Mouse (Mus musculus) MEL (cell line): ENCODE data around the gene Pold1. TPM values are rescaled to one million over a fixed set of nuclear protein-coding genes. Genes with fewer than 3 reads are reported as not detected.

Source experiments
- DNase-seq: peaks from one replicate; pipeline ENCODE4 v3.0.0; 2011; ENCODE audit warnings: low read depth, low spot score
- H3K27ac ChIP-seq: 2 replicates; pipeline ENCODE4 v1.5.1; 2012; ENCODE audit warnings: low read depth, mild to moderate bottlenecking, control low read depth, low read length, moderate library complexity; ENCODE audit not compliant: control insufficient read depth
- H3K27me3 ChIP-seq, 2 experiments: fragments of 150-350 bp in 1 of 2; sonication (generic) in 1 of 2; 2 replicates each; pipeline ENCODE4 v1.6.1; 2012; ENCODE audit warnings: low read length in 2 of 2, mild to moderate bottlenecking in 2 of 2, improper control_type of control experiment in 1 of 2, moderate library complexity in 1 of 2; ENCODE audit not compliant: insufficient read depth in 2 of 2, control insufficient read depth in 1 of 2
- H3K36me3 ChIP-seq, 2 experiments: 2 replicates each; pipeline ENCODE4 v1.6.1; 2012 to 2014; ENCODE audit warnings: low read length in 2 of 2, improper control_type of control experiment in 1 of 2, inconsistent platforms in 1 of 2, mild to moderate bottlenecking in 1 of 2; ENCODE audit not compliant: insufficient read depth in 2 of 2, control insufficient read depth in 1 of 2
- H3K4me1 ChIP-seq, 2 experiments: fragments of 150-350 bp in 1 of 2; sonication (generic) in 1 of 2; 2 replicates each; pipeline ENCODE4 v1.6.1; 2012; ENCODE audit warnings: low read length in 2 of 2, improper control_type of control experiment in 1 of 2, mild to moderate bottlenecking in 1 of 2; ENCODE audit not compliant: insufficient read depth in 2 of 2, control insufficient read depth in 1 of 2
- H3K4me3 ChIP-seq, 2 experiments: fragments of 150-350 bp in 1 of 2; sonication (generic) in 1 of 2; 2 replicates each; pipeline ENCODE4 v1.5.1; 2012; ENCODE audit warnings: low read depth in 2 of 2, low read length in 2 of 2, mild to moderate bottlenecking in 2 of 2, moderate library complexity in 2 of 2, control low read depth in 1 of 2, improper control_type of control experiment in 1 of 2; ENCODE audit not compliant: control insufficient read depth in 1 of 2, insufficient read depth in 1 of 2
- H3K79me2 ChIP-seq: 2 replicates; pipeline ENCODE4 v1.6.1; 2012; ENCODE audit warnings: mild to moderate bottlenecking, low read length, moderate library complexity; ENCODE audit not compliant: control insufficient read depth, poor library complexity, insufficient read depth
- H3K9ac ChIP-seq: 2 replicates; pipeline ENCODE4 v1.6.1; 2012; ENCODE audit warnings: low read depth, mild to moderate bottlenecking, control low read depth, low read length, moderate library complexity; ENCODE audit not compliant: control insufficient read depth, poor library complexity, severe bottlenecking
- H3K9me3 ChIP-seq: fragments of 150-350 bp; sonication (generic); replicated peaks from 2 replicates; pipeline ENCODE4 v1.6.1; 2012; ENCODE audit warnings: mild to moderate bottlenecking, low read length, improper control_type of control experiment, moderate library complexity; ENCODE audit not compliant: insufficient read depth
- CHD1 ChIP-seq: IDR thresholded peaks from 2 replicates; pipeline ENCODE4 v1.6.1; 2012; ENCODE audit warnings: low read depth, mild to moderate bottlenecking, inconsistent platforms, low read length, improper control_type of control experiment
- CTCF ChIP-seq, 3 experiments: IDR thresholded peaks in 2 of 3; conservative IDR thresholded peaks in 1 of 3; 2 replicates each; pipeline ENCODE4 v1.5.1; 2011 to 2012; ENCODE audit warnings: low read length in 3 of 3, low read depth in 2 of 3, mild to moderate bottlenecking in 2 of 3, improper control_type of control experiment in 1 of 3, inconsistent platforms in 1 of 3, mixed read lengths in 1 of 3, moderate library complexity in 1 of 3; ENCODE audit not compliant: control insufficient read depth in 1 of 3, insufficient read depth in 1 of 3, poor library complexity in 1 of 3, severe bottlenecking in 1 of 3
- GABPA ChIP-seq: IDR thresholded peaks from 2 replicates; pipeline ENCODE4 v1.6.1; 2012; ENCODE audit warnings: low read depth, mild to moderate bottlenecking, inconsistent platforms, low read length, improper control_type of control experiment, moderate library complexity
- GATA1 ChIP-seq: IDR thresholded peaks from 2 replicates; pipeline ENCODE4 v1.6.1; 2011; ENCODE audit warnings: low read depth, low read length, improper control_type of control experiment
- HCFC1 ChIP-seq: IDR thresholded peaks from 2 replicates; pipeline ENCODE4 v1.6.1; 2012; ENCODE audit warnings: low read depth, mild to moderate bottlenecking, inconsistent platforms, low read length, improper control_type of control experiment, moderate library complexity
- JUND ChIP-seq: IDR thresholded peaks from 2 replicates; pipeline ENCODE4 v1.6.1; 2011; ENCODE audit warnings: low read depth, mild to moderate bottlenecking, improper control_type of control experiment, low read length
- KAT2A ChIP-seq: conservative IDR thresholded peaks from 2 replicates; pipeline ENCODE4 v1.6.1; 2012; ENCODE audit warnings: low read depth, low read length, improper control_type of control experiment, inconsistent platforms
- MAFK ChIP-seq: IDR thresholded peaks from 2 replicates; pipeline ENCODE4 v1.6.1; 2011; ENCODE audit warnings: low read depth, mild to moderate bottlenecking, low read length, improper control_type of control experiment, borderline replicate concordance
- MAZ ChIP-seq: IDR thresholded peaks from 2 replicates; pipeline ENCODE4 v1.6.1; 2012; ENCODE audit warnings: low read depth, mild to moderate bottlenecking, inconsistent platforms, low read length, improper control_type of control experiment
- MEF2A ChIP-seq: IDR thresholded peaks from 2 replicates; pipeline ENCODE4 v1.6.1; 2014; ENCODE audit warnings: low read depth, mild to moderate bottlenecking, inconsistent platforms, low read length, improper control_type of control experiment; ENCODE audit not compliant: poor library complexity, insufficient replicate concordance, severe bottlenecking; ENCODE audit errors: extremely low read depth
- MYB ChIP-seq: IDR thresholded peaks from 2 replicates; pipeline ENCODE4 v1.6.1; 2011; ENCODE audit warnings: mild to moderate bottlenecking, low read depth, low read length, improper control_type of control experiment
- NELFE ChIP-seq: IDR thresholded peaks from 2 replicates; pipeline ENCODE4 v1.6.1; 2011; ENCODE audit warnings: low read depth, low read length, improper control_type of control experiment
- POLR2A ChIP-seq, 2 experiments: IDR thresholded peaks; 2 replicates each; pipeline ENCODE4 v1.6.1; 2011 to 2012; ENCODE audit warnings: low read length in 2 of 2, mild to moderate bottlenecking in 2 of 2, control low read depth in 1 of 2, improper control_type of control experiment in 1 of 2, low read depth in 1 of 2, moderate library complexity in 1 of 2; ENCODE audit not compliant: control insufficient read depth in 1 of 2, insufficient read depth in 1 of 2, poor library complexity in 1 of 2
- RCOR1 ChIP-seq: IDR thresholded peaks from 2 replicates; pipeline ENCODE4 v1.6.1; 2012; ENCODE audit warnings: low read depth, mild to moderate bottlenecking, inconsistent platforms, low read length, improper control_type of control experiment
- SMC3 ChIP-seq: IDR thresholded peaks from 2 replicates; pipeline ENCODE4 v1.6.1; 2011; ENCODE audit warnings: low read depth, low read length, improper control_type of control experiment
- UBTF ChIP-seq: IDR thresholded peaks from 2 replicates; pipeline ENCODE4 v1.6.1; 2012; ENCODE audit warnings: low read depth, mild to moderate bottlenecking, inconsistent platforms, low read length, improper control_type of control experiment, moderate library complexity, borderline replicate concordance; ENCODE audit not compliant: insufficient read depth
- USF2 ChIP-seq, 2 experiments: IDR thresholded peaks; 2 replicates each; pipeline ENCODE4 v1.6.1; 2011 to 2012; ENCODE audit warnings: improper control_type of control experiment in 2 of 2, low read length in 2 of 2, borderline replicate concordance in 1 of 2, inconsistent platforms in 1 of 2, low read depth in 1 of 2, mild to moderate bottlenecking in 1 of 2; ENCODE audit not compliant: insufficient read depth in 1 of 2
- ZKSCAN1 ChIP-seq: IDR thresholded peaks from 2 replicates; pipeline ENCODE4 v1.6.1; 2012; ENCODE audit warnings: low read depth, mild to moderate bottlenecking, inconsistent platforms, low read length, improper control_type of control experiment, moderate library complexity
- ZMIZ1 ChIP-seq: IDR thresholded peaks from 2 replicates; pipeline ENCODE4 v1.6.1; 2012; ENCODE audit warnings: low read depth, mild to moderate bottlenecking, inconsistent platforms, low read length, improper control_type of control experiment, moderate library complexity
- polyA plus RNA-seq, 2 experiments: library from polyadenylated mRNA; stranded (reverse) in 1 of 2; unstranded in 1 of 2; fragments of >175 nt in 1 of 2; fragments of >200 nt in 1 of 2; gene quantifications; 2 replicates each; pipeline versions ENCODE4 v1.2.1 to v1.2.4; 2012; ENCODE audit warnings: low replicate concordance in 2 of 2, low read depth in 1 of 2; ENCODE audit not compliant: insufficient read length in 2 of 2, insufficient read depth in 1 of 2, missing spikeins in 1 of 2
- total RNA-seq: library from RNA; depleted of rRNA; stranded (reverse); fragments of 300-350 nt; gene quantifications from 2 replicates; pipeline ENCODE4 v1.2.3, GENCODE M21; 2012

Pold1 gene
- total and polyA plus RNA-seq, 3 experiments, result 87.8 to 104 TPM; not detected in 1

DNA sequence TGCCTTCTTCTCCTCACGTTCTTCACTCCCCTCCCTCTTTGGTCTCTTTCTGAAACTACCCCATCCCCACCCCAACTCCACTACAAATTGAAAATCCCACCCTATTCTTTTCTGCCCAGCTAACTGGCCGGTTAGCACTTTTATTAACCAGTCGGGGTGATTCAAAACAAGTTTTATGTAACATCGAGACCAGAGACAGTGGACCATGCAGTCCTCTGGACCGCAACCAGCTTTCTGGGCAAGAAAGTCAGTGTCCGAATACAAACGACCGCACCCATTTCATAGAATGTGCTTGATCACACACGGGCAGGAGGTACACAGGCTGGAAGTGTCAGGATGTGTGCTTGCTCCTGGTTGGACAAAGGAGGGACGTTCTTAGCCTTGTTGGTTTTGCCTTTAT is 15.8 kb upstream of the Pold1 start:
- no peak overlapping the region for H3K9ac ChIP-seq
- no peak overlapping the region for H3K27ac ChIP-seq
- H3K79me2 ChIP-seq, result no peaks in the 10 kb centered on the region
- no peak overlapping the region for H3K4me3 ChIP-seq
- no peaks in the 10 kb centered on the region for H3K4me1 ChIP-seq
- TF ChIP-seq KAT2A (no peak), HCFC1 (no peak), ZMIZ1 (no peak)
- H3K27me3 ChIP-seq, result no peaks in the 10 kb centered on the region
- DNase-seq, result no peak
- no peaks in the 10 kb centered on the region for H3K9me3 ChIP-seq
- H3K36me3 ChIP-seq, result no peaks in the 10 kb centered on the region

DNA sequence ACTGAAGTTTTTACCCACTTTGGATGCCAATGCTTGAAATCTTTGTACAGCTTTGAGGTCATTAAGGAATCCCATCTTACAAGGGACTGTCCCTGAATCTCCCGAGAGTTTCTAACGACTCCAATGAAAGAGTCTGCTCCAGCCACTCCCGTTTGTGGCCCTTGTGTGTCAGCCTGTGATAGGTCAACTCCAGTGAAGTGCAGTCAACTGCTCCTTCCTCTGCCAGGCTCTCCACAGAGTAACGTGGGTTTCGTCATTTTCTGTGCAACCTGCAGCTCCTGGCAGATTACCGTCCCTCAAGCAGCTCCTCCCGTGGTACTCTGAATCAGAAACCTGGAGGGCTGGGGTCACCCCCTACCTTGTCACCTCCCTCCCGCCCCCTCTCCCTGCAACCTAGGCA is 14.6 kb upstream of the Pold1 start:
- H3K9ac ChIP-seq, result no peak overlapping the region
- no peak for TF ChIP-seq USF2 (IDR thresholded peaks at IDR 0.05; ENCODE audit: borderline replicate concordance in 1 of 2, insufficient read depth in 1 of 2, low read depth in 1 of 2, low read length in 2 of 2)
- TF ChIP-seq MEF2A, result no peak
- TF ChIP-seq UBTF, result no peak
- TF ChIP-seq KAT2A, result no peak
- no peak for TF ChIP-seq MYB
- TF ChIP-seq POLR2A (IDR thresholded peaks at IDR 0.05; ENCODE audit: control insufficient read depth in 1 of 2, insufficient read depth in 1 of 2, low read depth in 1 of 2, low read length in 2 of 2, poor library complexity in 1 of 2), result no peak
- TF ChIP-seq JUND, result no peak
- no peak for TF ChIP-seq MAZ
- TF ChIP-seq ZMIZ1, result no peak
- TF ChIP-seq GABPA, result no peak
- no peak for TF ChIP-seq NELFE
- no peak for TF ChIP-seq SMC3
- no peak for TF ChIP-seq CHD1
- no peak for TF ChIP-seq GATA1
- TF ChIP-seq CTCF (IDR thresholded peaks at IDR 0.05 in 2 of 3, conservative IDR thresholded peaks at IDR 0.05 in 1 of 3; ENCODE audit: control insufficient read depth in 1 of 3, insufficient read depth in 1 of 3, low read depth in 2 of 3, low read length in 3 of 3, poor library complexity in 1 of 3, severe bottlenecking in 1 of 3), result no peak
- no peak for TF ChIP-seq ZKSCAN1
- no peak for TF ChIP-seq MAFK
- no peak for TF ChIP-seq HCFC1
- no peak for TF ChIP-seq RCOR1
- no peaks in the 10 kb centered on the region for H3K4me1 ChIP-seq
- DNase-seq, result no peak
- H3K9me3 ChIP-seq, result no peaks in the 10 kb centered on the region
- H3K27me3 ChIP-seq, result no peaks in the 10 kb centered on the region
- H3K4me3 ChIP-seq, result no peak overlapping the region
- no peaks in the 10 kb centered on the region for H3K79me2 ChIP-seq
- no peaks in the 10 kb centered on the region for H3K36me3 ChIP-seq
- H3K27ac ChIP-seq, result no peak overlapping the region
